9 mouse cellular contexts compared by ENCODE assay signal in genomic region chr7:25787456-25788219, GRCm38 (mm10). TPM values are rescaled to one million over a fixed set of nuclear protein-coding genes. Genes with fewer than 3 reads are reported as not detected.
A peak's percentile ranks its signal among the peaks of the same experiment; 100 is the strongest.
DNase-seq lines count a peak whose midpoint lies in the region; ATAC-seq lines count a peak whose summit lies in the region.
"Had no signal": no experiment of that assay in that cellular context is flagged by ENCODE, and none has a peak within 500 bp of the region (broad histone marks: within the 10 kb centered on the region; RNA-seq: fewer than 3 reads in every experiment).

No protein-coding gene starts in this region.

- peak overlapping the region; percentile 51 for H3K4me3 ChIP-seq in forebrain, embryonic 11.5 days (ENCODE audit: low read depth, low read length)
- H3K4me3 ChIP-seq in hindbrain, embryonic 15.5 days: peak overlapping the region; percentile 40
- H3K4me3 ChIP-seq in macrophage (ENCODE audit: inconsistent target): peak overlapping the region; percentile 7; the same call in 1 of the 2 replicates

- H3K4me1 ChIP-seq in forebrain, embryonic 11.5 days (replicated peaks; ENCODE audit: control insufficient read depth, insufficient read depth, low read length): peaks cover 7% of the 10 kb centered on the region; the same call in 1 of the 2 replicates
- peaks cover 15% of the 10 kb centered on the region for H3K4me1 ChIP-seq in hindbrain, embryonic 15.5 days (replicated peaks)

- H3K27me3 ChIP-seq in forebrain, embryonic 11.5 days (ENCODE audit: control insufficient read depth, insufficient read depth, low read length): no peaks in the 10 kb centered on the region
- no peaks in the 10 kb centered on the region for H3K27me3 ChIP-seq in hindbrain, embryonic 15.5 days
- H3K27me3 ChIP-seq: Patski had no signal

- no peaks in the 10 kb centered on the region for H3K9me3 ChIP-seq in forebrain, embryonic 11.5 days (ENCODE audit: control insufficient read depth, low read length)
- no peaks in the 10 kb centered on the region for H3K9me3 ChIP-seq in hindbrain, embryonic 15.5 days

- H3K4me2 ChIP-seq in forebrain, embryonic 11.5 days (ENCODE audit: low read depth, low read length, severe bottlenecking): peak overlapping the region; percentile 79
- peak overlapping the region; percentile 67 for H3K4me2 ChIP-seq in hindbrain, embryonic 15.5 days

- no peak overlapping the region for H3K27ac ChIP-seq in forebrain, embryonic 11.5 days (ENCODE audit: low read depth, low read length)
- 0 out of 2 replicates have a peak overlapping the region, but pooled peaks have one; percentile 65 for H3K27ac ChIP-seq in hindbrain, embryonic 15.5 days (replicated peaks)
- H3K27ac ChIP-seq in macrophage: no peak overlapping the region

- peaks cover 18% of the 10 kb centered on the region; the same call in 1 of the 2 replicates for H3K79me2 ChIP-seq in macrophage (ENCODE audit: inconsistent target)

- peak; percentile 56 for ATAC-seq in forebrain, embryonic 11.5 days (replicated peaks; ENCODE audit: low FRiP score)
- peak; percentile 12 for ATAC-seq in hindbrain, embryonic 15.5 days (ENCODE audit: low FRiP score, low read depth)

- no peaks in the 10 kb centered on the region for H3K36me3 ChIP-seq in forebrain, embryonic 11.5 days (ENCODE audit: control insufficient read depth, insufficient read depth, low read length)
- H3K36me3 ChIP-seq in hindbrain, embryonic 15.5 days: no peaks in the 10 kb centered on the region
- H3K36me3 ChIP-seq in macrophage (ENCODE audit: inconsistent target): no peaks in the 10 kb centered on the region

- peak; percentile 50 for DNase-seq in kidney, postnatal 10 days
- no peak for DNase-seq in kidney, postnatal 14 days
- no peak for DNase-seq in forebrain, embryonic 11.5 days (ENCODE audit: low spot score)
- DNase-seq in frontal cortex, postnatal 36 days (ENCODE audit: low spot score in 2 of 2): no peak
- no peak for DNase-seq in urinary bladder, postnatal 36 days (ENCODE audit: low spot score in 2 of 2)
- DNase-seq in frontal cortex, postnatal 10 days (ENCODE audit: low spot score in 2 of 2): no peak

- WGBS in forebrain, embryonic 11.5 days: 25% methylated on average over 8 of the region's 9 CpGs
- 30% methylated on average over 8 of the region's 9 CpGs for WGBS in hindbrain, embryonic 15.5 days
- WGBS in macrophage (ENCODE audit: missing documents): 87% methylated on average over 8 of the region's 9 CpGs

- H3K9ac ChIP-seq in forebrain, embryonic 11.5 days (ENCODE audit: low read length): peak overlapping the region; percentile 71
- H3K9ac ChIP-seq in hindbrain, embryonic 15.5 days: peak overlapping the region; percentile 23; the same call in 1 of the 2 replicates

RNA-seq across cellular contexts. Expression of gene Axl, which starts 0.9 kb away (rescaled TPM):
- 36.2 and 37.2 TPM in 2 replicates for polyA plus RNA-seq in forebrain, embryonic 11.5 days (2014; fragmentation: Nextera tagmentation; extraction: Ambion mirVana)
- polyA plus RNA-seq in hindbrain, embryonic 15.5 days (2015; fragmentation: Nextera tagmentation; extraction: Ambion mirVana): 22.5 and 23.1 TPM in 2 replicates
- total RNA-seq in macrophage (2018; cell fraction: chromatin; rRNA removed): 100 to 1,000 TPM in 2 of 26 experiments, 10 to 100 TPM in 24; 16.6 to 141 (median 50.7) TPM
- 100 to 1,000 TPM in 8 of 26 experiments, 10 to 100 TPM in 18; 37.8 to 153 (median 73.1) TPM for total RNA-seq in macrophage (2018; cell fraction: cytosol; rRNA removed)
- total RNA-seq in macrophage (2018; cell fraction: nucleus; rRNA removed): 100 to 1,000 TPM in 21 of 26 experiments, 10 to 100 TPM in 5; 57.2 to 345 (median 142) TPM
- polyA plus RNA-seq in macrophage (2018): 47.8 to 96.5 TPM (median 55.0 TPM) in 3 replicates

RNA-seq across cellular contexts. Expression of gene Cyp2s1, which starts 29.1 kb away (rescaled TPM):
- 0.32 and 0.35 TPM in 2 replicates for polyA plus RNA-seq in forebrain, embryonic 11.5 days (2014; fragmentation: Nextera tagmentation; extraction: Ambion mirVana)
- 3.2 and 3.3 TPM in 2 replicates for polyA plus RNA-seq in hindbrain, embryonic 15.5 days (2015; fragmentation: Nextera tagmentation; extraction: Ambion mirVana)
- under 1 TPM in 6 of 26 experiments, not detected in 20; 0.22 to 0.93 (median 0.47) TPM for total RNA-seq in macrophage (2018; cell fraction: chromatin; rRNA removed)
- under 1 TPM in 18 of 26 experiments, not detected in 8; 0.03 to 0.49 (median 0.19) TPM for total RNA-seq in macrophage (2018; cell fraction: cytosol; rRNA removed)
- total RNA-seq in macrophage (2018; cell fraction: nucleus; rRNA removed): under 1 TPM in 5 of 26 experiments, not detected in 21; 0.12 to 0.82 (median 0.40) TPM
- polyA plus RNA-seq in macrophage (2018): 0.17 to 0.20 TPM in 2 of 3 replicates, not detected in the other

RNA-seq across cellular contexts. Expression of gene Hnrnpul1, which starts 33.1 kb away (rescaled TPM):
- 83.8 and 87.5 TPM in 2 replicates for polyA plus RNA-seq in forebrain, embryonic 11.5 days (2014; fragmentation: Nextera tagmentation; extraction: Ambion mirVana)
- polyA plus RNA-seq in hindbrain, embryonic 15.5 days (2015; fragmentation: Nextera tagmentation; extraction: Ambion mirVana): 42.2 and 43.7 TPM in 2 replicates
- 100 to 1,000 TPM in 21 of 26 experiments, 10 to 100 TPM in 5; 69.6 to 173 (median 119) TPM for total RNA-seq in macrophage (2018; cell fraction: chromatin; rRNA removed)
- total RNA-seq in macrophage (2018; cell fraction: cytosol; rRNA removed): 100 to 1,000 TPM; 100 to 165 (median 125) TPM
- 100 to 1,000 TPM in 16 of 26 experiments, 10 to 100 TPM in 10; 80.4 to 149 (median 106) TPM for total RNA-seq in macrophage (2018; cell fraction: nucleus; rRNA removed)
- polyA plus RNA-seq in macrophage (2018): 94.5 to 149 TPM (median 100 TPM) in 3 replicates
